Mouse (Mus musculus): ENCODE results near the gene Inhbe.

The Inhbe gene

DNA sequence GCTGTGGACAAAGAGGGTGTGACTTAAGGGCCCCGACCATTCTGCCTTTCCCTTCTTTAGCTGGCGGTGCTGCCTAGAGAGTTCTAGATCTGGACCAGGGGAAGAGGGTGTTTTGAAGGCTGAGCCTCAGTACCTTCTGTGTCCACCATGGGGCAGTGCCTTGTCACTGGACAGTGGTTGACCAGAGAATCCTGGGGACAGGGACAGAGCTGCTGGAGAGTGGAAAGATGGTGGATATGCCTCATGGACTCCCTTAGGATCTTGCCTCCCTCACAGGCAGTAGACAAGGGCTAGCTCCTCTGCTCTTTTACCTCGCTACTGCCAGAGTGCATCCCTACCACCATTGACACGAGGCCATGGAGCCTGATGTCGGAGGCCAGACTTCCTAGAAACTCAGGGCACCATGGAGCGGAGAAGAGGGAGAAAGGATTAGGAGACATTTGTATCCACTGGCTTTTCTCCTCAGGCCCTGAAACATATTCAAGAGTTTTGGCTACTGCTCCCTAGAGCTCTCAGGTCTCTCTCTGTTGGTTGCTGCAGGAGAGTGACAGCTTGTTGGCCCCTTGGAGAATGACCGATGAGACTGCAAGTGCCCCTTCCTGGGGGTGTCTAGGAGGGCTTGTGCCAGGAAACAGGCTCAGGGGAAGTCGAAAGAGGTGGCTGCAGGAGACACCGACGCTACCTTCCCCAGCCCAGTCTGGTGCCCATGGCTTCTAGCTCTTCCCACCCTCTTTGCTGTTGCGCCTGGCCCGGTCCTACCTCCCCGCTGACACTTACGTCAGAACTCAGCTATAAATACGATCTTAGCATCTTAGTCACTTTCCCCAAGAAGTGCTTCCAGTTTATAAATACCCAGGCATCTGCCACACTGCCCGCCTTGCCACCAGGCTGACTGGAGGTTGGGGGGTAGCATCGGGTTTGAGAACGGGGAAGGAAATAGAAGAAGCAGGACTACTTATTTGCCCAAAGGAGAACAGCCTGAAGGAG lies at the start of gene Inhbe:
TSS of gene Inhbe (minus strand) at position 503 of the 987 bp plus-strand sequence.
- H3K9me3 ChIP-seq (ENCODE audit: low read length) = no peaks in the 10 kb centered on the region
- peaks cover 39% of the 10 kb centered on the region for H3K4me1 ChIP-seq (replicated peaks; ENCODE audit: low read depth, low read length)
- H3K27me3 ChIP-seq (ENCODE audit: insufficient read depth, low read length) = peaks cover 21% of the 10 kb centered on the region
- no peak within 1 kb of the TSS for H3K4me3 ChIP-seq (replicated peaks; ENCODE audit: low read length)
- TF ChIP-seq CTCF (conservative IDR thresholded peaks at IDR 0.05; ENCODE audit: low read length) (no peak; the same call in 1 of the 2 replicates), POU5F1 (IDR thresholded peaks at IDR 0.05; ENCODE audit: borderline replicate concordance, low read length) (no peak), NANOG (IDR thresholded peaks at IDR 0.05; ENCODE audit: borderline replicate concordance, low read length) (no peak)
- H3K36me3 ChIP-seq (ENCODE audit: insufficient read depth, low read length) = no peaks in the 10 kb centered on the region

DNA sequence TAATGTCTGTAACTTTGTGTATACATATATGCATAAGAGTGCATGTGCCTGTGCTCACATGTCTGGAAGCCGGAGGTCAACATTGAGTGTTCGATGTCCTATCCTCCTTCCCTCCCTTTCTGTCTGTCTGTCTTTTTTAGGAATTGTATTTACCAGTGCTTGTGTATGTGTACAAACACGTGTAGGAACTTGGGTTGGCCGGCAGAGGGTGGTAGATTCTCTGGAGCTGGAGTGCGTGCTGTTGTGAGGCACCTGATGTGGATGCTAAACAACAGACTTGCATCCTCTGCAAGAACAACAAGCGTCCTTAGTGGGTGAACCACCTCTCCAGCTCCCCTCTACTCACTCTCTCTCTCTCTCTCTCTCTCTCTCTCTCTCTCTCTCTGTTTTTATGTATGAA lies 37.6 kb upstream of the Inhbe start:
- Histone ChIP-seq H3K36me3 (ENCODE audit: insufficient read depth, low read length) (peaks cover 30% of the 10 kb centered on the region), H3K4me3 (replicated peaks; ENCODE audit: low read length) (no peak overlapping the region), H3K9me3 (ENCODE audit: low read length) (no peaks in the 10 kb centered on the region), H3K27me3 (ENCODE audit: insufficient read depth, low read length) (no peaks in the 10 kb centered on the region), H3K4me1 (replicated peaks; ENCODE audit: low read depth, low read length) (0 out of 2 replicates have a peak, but pooled peaks cover 4% of the 10 kb centered on the region)
- no peak for TF ChIP-seq NANOG (IDR thresholded peaks at IDR 0.05; ENCODE audit: borderline replicate concordance, low read length)
- TF ChIP-seq POU5F1 (IDR thresholded peaks at IDR 0.05; ENCODE audit: borderline replicate concordance, low read length) = no peak
- TF ChIP-seq CTCF (conservative IDR thresholded peaks at IDR 0.05; ENCODE audit: low read length) = peak; percentile 64

DNA sequence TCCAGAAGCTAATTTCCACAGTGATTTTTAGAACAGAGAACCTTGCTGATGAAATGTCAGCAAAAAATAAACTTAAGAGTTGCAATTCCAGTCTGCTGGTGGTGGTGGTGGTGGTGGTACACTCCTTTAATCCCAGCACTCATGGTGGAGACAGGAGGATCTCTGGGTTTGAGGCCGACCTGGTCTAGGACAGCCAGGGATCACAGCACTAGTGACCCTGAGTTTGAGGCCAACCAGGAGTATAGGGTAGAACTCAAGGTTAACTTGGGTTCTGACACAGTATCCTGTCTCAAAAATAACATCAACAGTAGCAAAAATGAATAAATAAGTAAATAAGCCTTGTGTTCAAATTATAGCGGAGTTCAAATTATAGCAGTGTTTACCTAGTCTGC lies 27.5 kb upstream of the Inhbe start:
- Histone ChIP-seq H3K4me3 (replicated peaks; ENCODE audit: low read length) (peak overlapping the region; percentile 87), H3K27me3 (ENCODE audit: insufficient read depth, low read length) (no peaks in the 10 kb centered on the region), H3K9me3 (ENCODE audit: low read length) (no peaks in the 10 kb centered on the region), H3K36me3 (ENCODE audit: insufficient read depth, low read length) (no peaks in the 10 kb centered on the region), H3K4me1 (replicated peaks; ENCODE audit: low read depth, low read length) (peaks cover 64% of the 10 kb centered on the region)
- no peak for TF ChIP-seq POU5F1 (IDR thresholded peaks at IDR 0.05; ENCODE audit: borderline replicate concordance, low read length)

DNA sequence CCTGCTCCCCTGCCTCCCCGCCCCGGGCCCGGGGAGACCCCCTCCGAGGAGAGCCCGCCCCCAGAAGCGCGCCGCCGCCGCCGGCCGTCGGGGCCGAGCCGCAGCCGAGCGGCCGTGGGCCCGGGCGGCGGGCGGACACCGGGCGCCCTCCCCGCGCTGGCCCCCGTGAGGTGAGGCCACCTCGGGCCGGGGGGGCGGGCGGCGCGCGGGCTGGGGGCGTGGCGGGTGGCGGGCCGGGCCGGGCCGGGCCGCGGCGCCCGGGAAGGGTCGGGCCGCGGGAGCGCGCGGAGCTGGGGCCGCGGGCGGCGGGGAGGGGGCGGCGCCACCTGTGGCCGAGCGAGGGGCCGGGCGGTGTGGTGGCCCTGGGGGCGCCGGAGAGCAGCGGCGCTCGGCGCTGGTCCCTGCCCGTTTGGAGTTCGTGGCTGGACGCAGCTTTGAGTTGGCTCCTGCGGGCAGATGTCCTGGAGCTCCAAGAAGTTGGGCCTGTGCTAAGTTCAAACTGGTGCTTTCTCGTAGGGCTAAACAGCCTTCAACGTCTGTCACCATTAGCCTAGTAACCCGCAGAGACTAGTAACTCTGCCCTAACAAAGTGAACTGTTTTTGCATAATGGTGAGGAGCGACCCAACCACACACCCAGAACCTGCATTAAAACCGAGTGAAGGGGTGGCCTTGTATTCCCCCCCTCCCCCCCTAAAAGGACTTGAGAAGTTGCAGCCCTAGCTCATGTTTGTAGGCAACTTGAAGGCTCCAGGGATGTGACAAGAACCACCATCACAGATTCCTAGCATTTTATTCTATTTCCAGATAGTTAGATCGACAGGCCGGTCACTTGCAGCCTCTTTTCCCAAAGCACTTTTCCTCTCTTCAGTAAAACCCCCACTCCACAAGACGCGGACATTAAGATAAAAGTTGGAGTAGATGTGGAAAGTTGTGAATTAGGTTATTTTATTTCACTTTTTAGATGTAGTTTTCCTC lies 26.8 kb upstream of the Inhbe start:
- TF ChIP-seq NANOG (IDR thresholded peaks at IDR 0.05; ENCODE audit: borderline replicate concordance, low read length) (no peak), POU5F1 (IDR thresholded peaks at IDR 0.05; ENCODE audit: borderline replicate concordance, low read length) (0 out of 2 replicates have a peak, but pooled peaks have one; percentile 16)
- H3K27me3 ChIP-seq (ENCODE audit: insufficient read depth, low read length) = no peaks in the 10 kb centered on the region
- peaks cover 64% of the 10 kb centered on the region for H3K4me1 ChIP-seq (replicated peaks; ENCODE audit: low read depth, low read length)
- H3K4me3 ChIP-seq (replicated peaks; ENCODE audit: low read length) = peak overlapping the region; percentile 87
- no peaks in the 10 kb centered on the region for H3K9me3 ChIP-seq (ENCODE audit: low read length)
- H3K36me3 ChIP-seq (ENCODE audit: insufficient read depth, low read length) = no peaks in the 10 kb centered on the region

DNA sequence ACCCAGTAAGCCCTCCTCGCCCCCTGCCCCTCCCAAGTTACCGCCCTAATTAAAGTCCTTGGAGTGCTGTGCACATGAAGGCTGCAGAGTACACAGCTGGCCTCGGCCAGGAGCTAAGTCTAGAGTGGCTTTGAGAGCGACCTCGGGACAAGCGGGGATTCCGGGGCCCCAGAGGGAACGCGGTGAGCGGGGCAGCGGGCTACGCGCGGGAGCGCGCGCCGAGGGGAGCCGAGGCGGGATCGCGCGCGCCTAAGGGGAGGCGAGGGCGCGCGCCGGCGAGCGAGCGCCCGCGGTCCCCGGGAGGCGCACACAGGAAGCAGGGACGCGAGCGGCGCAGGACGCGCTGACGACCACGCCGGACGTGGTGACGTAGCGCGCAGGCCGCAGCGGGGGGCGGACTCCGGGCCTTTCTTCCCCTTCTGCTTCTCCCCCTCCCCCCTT lies 26.1 kb upstream of the Inhbe start, which contains the start of gene R3hdm2:
TSS of gene R3hdm2 (plus strand) at position 77 of the 441 bp plus-strand sequence.
- Histone ChIP-seq H3K27me3 (ENCODE audit: insufficient read depth, low read length) (no peaks in the 10 kb centered on the region), H3K4me1 (replicated peaks; ENCODE audit: low read depth, low read length) (peaks cover 58% of the 10 kb centered on the region), H3K36me3 (ENCODE audit: insufficient read depth, low read length) (no peaks in the 10 kb centered on the region), H3K9me3 (ENCODE audit: low read length) (no peaks in the 10 kb centered on the region; the same call in 1 of the 2 replicates), H3K4me3 (replicated peaks; ENCODE audit: low read length) (peak within 1 kb of the TSS; percentile 87)
- TF ChIP-seq NANOG (IDR thresholded peaks at IDR 0.05; ENCODE audit: borderline replicate concordance, low read length) (no peak), CTCF (conservative IDR thresholded peaks at IDR 0.05; ENCODE audit: low read length) (no peak), POU5F1 (IDR thresholded peaks at IDR 0.05; ENCODE audit: borderline replicate concordance, low read length) (no peak)

DNA sequence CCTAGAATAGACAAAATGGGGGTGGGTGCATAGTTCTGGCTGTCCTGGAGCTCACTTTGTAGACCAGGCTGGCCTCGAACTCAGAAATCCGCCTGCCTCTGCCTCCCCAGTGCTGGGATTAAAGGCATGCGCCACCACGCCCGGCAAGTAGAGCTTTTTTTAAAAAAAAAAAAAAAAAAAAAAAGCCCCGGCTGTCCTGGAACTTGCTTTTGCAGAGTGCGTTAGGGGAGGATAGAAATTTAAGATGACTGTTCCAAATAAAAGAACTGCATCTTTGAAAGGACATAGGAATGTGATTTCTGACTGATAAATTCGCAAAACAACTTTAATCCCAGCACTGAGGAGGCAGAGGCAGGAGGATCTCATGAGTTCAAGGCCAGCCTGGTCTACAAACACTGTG lies 25.4 kb upstream of the Inhbe start:
- Histone ChIP-seq H3K27me3 (ENCODE audit: insufficient read depth, low read length) (no peaks in the 10 kb centered on the region), H3K36me3 (ENCODE audit: insufficient read depth, low read length) (no peaks in the 10 kb centered on the region), H3K9me3 (ENCODE audit: low read length) (no peaks in the 10 kb centered on the region; the same call in 1 of the 2 replicates), H3K4me1 (replicated peaks; ENCODE audit: low read depth, low read length) (peaks cover 52% of the 10 kb centered on the region), H3K4me3 (replicated peaks; ENCODE audit: low read length) (peak overlapping the region; percentile 87)
- TF ChIP-seq NANOG (IDR thresholded peaks at IDR 0.05; ENCODE audit: borderline replicate concordance, low read length) (no peak), POU5F1 (IDR thresholded peaks at IDR 0.05; ENCODE audit: borderline replicate concordance, low read length) (no peak), CTCF (conservative IDR thresholded peaks at IDR 0.05; ENCODE audit: low read length) (no peak)

DNA sequence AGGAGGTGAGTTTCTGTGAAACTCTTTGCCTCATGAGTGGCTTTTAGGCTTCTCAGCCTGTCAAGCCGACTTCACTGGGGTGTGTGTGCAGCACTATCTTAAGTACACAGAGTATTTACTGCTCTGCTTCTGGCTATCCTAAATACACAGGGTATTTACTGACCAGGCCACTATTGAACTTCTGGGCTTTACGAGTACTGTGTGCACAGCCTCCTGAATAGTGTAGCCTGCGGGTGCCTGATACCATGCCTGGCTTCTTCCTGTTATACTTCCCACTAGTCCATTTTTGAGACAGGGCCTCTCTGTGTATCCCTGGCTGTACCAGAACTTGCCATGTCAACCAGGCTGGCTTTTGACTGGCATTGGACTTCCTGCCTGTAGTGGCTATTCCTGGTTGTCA lies 23.5 kb upstream of the Inhbe start:
- peaks cover 44% of the 10 kb centered on the region for H3K4me1 ChIP-seq (replicated peaks; ENCODE audit: low read depth, low read length)
- no peak overlapping the region for H3K4me3 ChIP-seq (replicated peaks; ENCODE audit: low read length)
- no peaks in the 10 kb centered on the region for H3K36me3 ChIP-seq (ENCODE audit: insufficient read depth, low read length)
- H3K9me3 ChIP-seq (ENCODE audit: low read length) = no peaks in the 10 kb centered on the region; the same call in 1 of the 2 replicates
- no peaks in the 10 kb centered on the region for H3K27me3 ChIP-seq (ENCODE audit: insufficient read depth, low read length)
- TF ChIP-seq CTCF (conservative IDR thresholded peaks at IDR 0.05; ENCODE audit: low read length) (no peak), POU5F1 (IDR thresholded peaks at IDR 0.05; ENCODE audit: borderline replicate concordance, low read length) (no peak)

DNA sequence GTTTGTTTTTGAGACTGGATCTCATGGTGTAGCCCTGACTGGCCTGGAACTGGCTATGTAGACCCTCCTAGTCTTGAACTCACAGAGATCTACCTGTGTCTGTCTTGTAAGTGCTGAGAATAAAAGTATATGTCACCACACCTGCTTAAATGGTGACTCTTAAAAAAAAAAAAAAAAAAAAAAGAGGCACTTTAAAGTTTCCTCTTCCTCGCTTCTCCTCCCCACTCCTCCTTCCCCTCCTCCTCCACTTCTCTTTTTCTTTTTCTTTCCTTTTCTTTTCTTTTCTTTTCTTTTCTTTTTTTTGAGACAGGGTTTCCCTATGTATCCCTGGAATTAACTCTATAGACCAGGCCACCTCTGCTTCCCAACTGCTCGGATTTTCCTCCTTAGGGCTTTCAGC lies 16.8 kb upstream of the Inhbe start:
- TF ChIP-seq POU5F1 (IDR thresholded peaks at IDR 0.05; ENCODE audit: borderline replicate concordance, low read length) = no peak
- TF ChIP-seq CTCF (conservative IDR thresholded peaks at IDR 0.05; ENCODE audit: low read length) = no peak
- TF ChIP-seq NANOG (IDR thresholded peaks at IDR 0.05; ENCODE audit: borderline replicate concordance, low read length) = no peak
- Histone ChIP-seq H3K4me3 (replicated peaks; ENCODE audit: low read length) (no peak overlapping the region), H3K4me1 (replicated peaks; ENCODE audit: low read depth, low read length) (peaks cover 52% of the 10 kb centered on the region), H3K36me3 (ENCODE audit: insufficient read depth, low read length) (no peaks in the 10 kb centered on the region), H3K9me3 (ENCODE audit: low read length) (peaks cover 6% of the 10 kb centered on the region), H3K27me3 (ENCODE audit: insufficient read depth, low read length) (no peaks in the 10 kb centered on the region)

Data from E14TG2a.4 (cell line).